Comparison of ENCODE assay signal across 9 mouse cellular contexts in genomic region chr6:6088151-6088550, GRCm38 (mm10).
DNase-seq lines count a peak whose midpoint lies in the region; ATAC-seq and TF ChIP-seq lines count a peak whose summit lies in the region.
"Had no signal": no experiment of that assay in that cellular context is flagged by ENCODE, and none has a peak within 500 bp of the region (broad histone marks: within the 10 kb centered on the region; RNA-seq: fewer than 3 reads in every experiment).

No protein-coding gene starts in this region.

- no peak for TF ChIP-seq EP300 in heart, postnatal 0 days (IDR thresholded peaks at IDR 0.05; ENCODE audit: low read depth)

- intact Hi-C loops in left cerebral cortex, postnatal 36 days (cut with DNase I): no loop called here

- DNase-seq in adrenal gland, postnatal 14 days: peak; percentile 15
- DNase-seq in adrenal gland, postnatal 25 days: no peak
- peak; percentile 66 to 71 for DNase-seq in cerebellum, adult 18-20 months
- peak; percentile 73 for DNase-seq in heart, postnatal 0 days (ENCODE audit: low spot score)
- peak; percentile 72 to 76 for DNase-seq in left cerebral cortex, postnatal 36 days (ENCODE audit: low spot score in 2 of 2)
- DNase-seq in retina, postnatal 1 day: no peak
- no peak for DNase-seq in ovary, postnatal 10 days (ENCODE audit: low spot score)

- peak; percentile 85 for ATAC-seq in heart, postnatal 0 days (ENCODE audit: insufficient read depth, low read depth)
- no peak for ATAC-seq in kidney, embryonic 14.5 days (ENCODE audit: low FRiP score, low TSS enrichment)

- peaks cover 13% of the 10 kb centered on the region for H3K36me3 ChIP-seq in heart, postnatal 0 days (replicated peaks; ENCODE audit: control insufficient read depth, insufficient read depth, low read length)
- H3K36me3 ChIP-seq in kidney, embryonic 14.5 days (ENCODE audit: control insufficient read depth, insufficient read depth, low read length): 0 out of 2 replicates have a peak, but pooled peaks cover 2% of the 10 kb centered on the region

- WGBS in heart, postnatal 0 days: 12% methylated on average over 4 of the region's 4 CpGs
- WGBS in kidney, embryonic 14.5 days: 90% methylated on average over 4 of the region's 4 CpGs

- no peaks in the 10 kb centered on the region for H3K27me3 ChIP-seq in heart, postnatal 0 days (ENCODE audit: control insufficient read depth, insufficient read depth, low read length)
- no peaks in the 10 kb centered on the region for H3K27me3 ChIP-seq in kidney, embryonic 14.5 days (ENCODE audit: control insufficient read depth, insufficient read depth, low read length)

- no peak for TF ChIP-seq CTCF in heart, postnatal 0 days (IDR thresholded peaks at IDR 0.05; ENCODE audit: low read depth)

- no peak overlapping the region for H3K4me2 ChIP-seq in heart, postnatal 0 days (ENCODE audit: low read depth, low read length)
- H3K4me2 ChIP-seq in kidney, embryonic 14.5 days (replicated peaks; ENCODE audit: low read depth, low read length): no peak overlapping the region

- no peak overlapping the region for H3K9ac ChIP-seq in heart, postnatal 0 days (replicated peaks; ENCODE audit: low read depth, low read length)
- H3K9ac ChIP-seq in kidney, embryonic 14.5 days (ENCODE audit: low read depth, low read length): no peak overlapping the region

- peak overlapping the region; percentile 54 for H3K27ac ChIP-seq in heart, postnatal 0 days (ENCODE audit: low read depth)
- no peak overlapping the region for H3K27ac ChIP-seq in kidney, embryonic 14.5 days (ENCODE audit: low read depth, low read length)
- H3K27ac ChIP-seq: macrophage had no signal

- H3K4me1 ChIP-seq in heart, postnatal 0 days (ENCODE audit: control insufficient read depth, insufficient read depth): peaks cover 10% of the 10 kb centered on the region
- no peaks in the 10 kb centered on the region for H3K4me1 ChIP-seq in kidney, embryonic 14.5 days (ENCODE audit: control insufficient read depth, insufficient read depth, low read length)

- no peaks in the 10 kb centered on the region for H3K9me3 ChIP-seq in heart, postnatal 0 days (replicated peaks; ENCODE audit: control insufficient read depth, low read length)
- no peaks in the 10 kb centered on the region for H3K9me3 ChIP-seq in kidney, embryonic 14.5 days (ENCODE audit: control insufficient read depth, low read length)

- no peak overlapping the region for H3K4me3 ChIP-seq in heart, postnatal 0 days (ENCODE audit: low read depth, low read length)
- H3K4me3 ChIP-seq in kidney, embryonic 14.5 days (ENCODE audit: low read length): no peak overlapping the region

Comparison
In these comparisons a context has a peak if more than half of its experiments do, and no peak if none do; other contexts are left out.
1. DNase-seq: peak in adrenal gland, postnatal 14 days (single experiment), cerebellum, adult 18-20 months (2 of 2), heart, postnatal 0 days (single experiment) and left cerebral cortex, postnatal 36 days (2 of 2); none in adrenal gland, postnatal 25 days (single experiment), retina, postnatal 1 day (single experiment) and ovary, postnatal 10 days (single experiment).